Mouse (Mus musculus) heart, adult 2 months (tissue): Measurements from ENCODE around the gene Svop.

Experiments used
- CTCF ChIP-seq: fragments of 200-600 bp; IDR thresholded peaks from 2 replicates; pipeline ENCODE4 v1.8.1; 2022; ENCODE audit warnings: antibody characterized with exemption, mild to moderate bottlenecking, moderate library complexity
- EP300 ChIP-seq: fragments of 200-500 bp; IDR thresholded peaks from 2 replicates; pipeline ENCODE4 v1.6.1; 2011; ENCODE audit warnings: low read depth, low read length, control low read depth; ENCODE audit not compliant: insufficient read depth
- POLR2A ChIP-seq: fragments of 200-500 bp; IDR thresholded peaks from 2 replicates; pipeline ENCODE4 v1.6.1; 2011; ENCODE audit warnings: mild to moderate bottlenecking, low read depth, low read length, control low read depth; ENCODE audit not compliant: insufficient read depth

DNA sequence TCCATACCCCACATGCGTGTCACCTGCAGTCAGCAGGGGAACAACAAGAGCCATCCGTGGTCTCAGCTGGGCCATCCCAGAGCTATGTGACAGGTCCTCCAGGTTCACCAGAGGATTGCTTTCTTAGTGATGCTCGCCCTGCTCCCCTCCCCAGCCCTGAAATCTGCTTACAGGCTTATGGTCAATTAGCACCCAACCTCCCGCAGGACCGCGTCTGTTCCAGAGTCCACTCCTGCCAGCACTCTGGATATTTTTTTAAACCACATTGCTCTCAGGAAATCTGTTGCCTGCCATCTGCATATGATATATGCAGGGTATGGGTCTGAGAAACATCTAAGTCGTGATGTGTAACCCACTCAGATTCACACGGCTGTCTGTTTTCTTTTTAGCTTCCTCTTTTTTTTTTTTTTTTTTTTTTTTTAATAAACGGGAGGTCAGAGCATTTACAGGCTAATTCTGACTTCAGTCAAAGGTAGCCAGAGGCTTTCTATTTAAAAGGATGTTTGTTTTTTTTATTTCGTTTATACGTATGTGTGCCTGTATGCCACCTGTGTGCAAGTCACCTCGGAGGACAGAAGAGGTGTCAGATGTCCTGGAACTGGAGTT lies 3.4 kb downstream of the Svop start:
- TF ChIP-seq POLR2A: no peak
- TF ChIP-seq CTCF: no peak
- TF ChIP-seq EP300: no peak
